Mouse (Mus musculus) E14TG2a.4 (cell line): ENCODE data around the gene Nol4l.
"Not testable (repeated sequence)": the region's sequence is repeated elsewhere in the genome, so short reads cannot be mapped to it uniquely, and the experiment has no call there.

Experiments used
- H3K27me3 ChIP-seq: 2 replicates; pipeline ENCODE4 v1.6.1; 2014; ENCODE audit warnings: low read length, control low read depth; ENCODE audit not compliant: insufficient read depth
- H3K36me3 ChIP-seq: 2 replicates; pipeline ENCODE4 v1.6.1; 2014; ENCODE audit warnings: low read length, control low read depth; ENCODE audit not compliant: insufficient read depth
- H3K4me1 ChIP-seq: replicated peaks from 2 replicates; pipeline ENCODE4 v1.6.1; 2014; ENCODE audit warnings: low read depth, low read length, control low read depth
- H3K4me3 ChIP-seq: replicated peaks from 2 replicates; pipeline ENCODE4 v1.5.1; 2014; ENCODE audit warnings: mild to moderate bottlenecking, low read length
- H3K9me3 ChIP-seq: 2 replicates; pipeline ENCODE4 v1.6.1; 2014; ENCODE audit warnings: low read length, control low read depth
- CTCF ChIP-seq: conservative IDR thresholded peaks from 2 replicates; pipeline ENCODE4 v1.5.1; 2014; ENCODE audit warnings: low read length
- NANOG ChIP-seq: IDR thresholded peaks from 2 replicates; pipeline ENCODE4 v1.6.1; 2014; ENCODE audit warnings: borderline replicate concordance, low read length, mixed read lengths
- POU5F1 ChIP-seq: IDR thresholded peaks from 2 replicates; pipeline ENCODE4 v1.6.1; 2014; ENCODE audit warnings: low read length, borderline replicate concordance

Gene Nol4l

GRCm38 (mm10) chr2:153496898-153497297 is 32.9 kb downstream of the Nol4l start:
- Histone ChIP-seq H3K4me3 (no peak overlapping the region), H3K27me3 (peaks cover 34% of the 10 kb centered on the region), H3K9me3 (no peaks in the 10 kb centered on the region), H3K4me1 (peaks cover 47% of the 10 kb centered on the region), H3K36me3 (no peaks in the 10 kb centered on the region)
- no peak for TF ChIP-seq CTCF
- no peak for TF ChIP-seq POU5F1
- no peak for TF ChIP-seq NANOG

GRCm38 (mm10) chr2:153496301-153496700 is 33.5 kb downstream of the Nol4l start:
- peaks cover 53% of the 10 kb centered on the region for H3K4me1 ChIP-seq
- no peaks in the 10 kb centered on the region for H3K36me3 ChIP-seq
- H3K9me3 ChIP-seq = no peaks in the 10 kb centered on the region
- no peak overlapping the region for H3K4me3 ChIP-seq
- TF ChIP-seq CTCF (no peak), NANOG (no peak), POU5F1 (no peak)
- H3K27me3 ChIP-seq = peaks cover 40% of the 10 kb centered on the region

- Histone ChIP-seq H3K4me1 (peaks cover 58% of the 10 kb centered on the region), H3K27me3 (peaks cover 45% of the 10 kb centered on the region), H3K4me3 (no peak overlapping the region), H3K9me3 (no peaks in the 10 kb centered on the region), H3K36me3 (no peaks in the 10 kb centered on the region)
- TF ChIP-seq CTCF (no peak), POU5F1 (no peak)
Measured at GRCm38 (mm10) chr2:153495818-153496217, 34.0 kb downstream of the Nol4l start.

GRCm38 (mm10) chr2:153495391-153495790 is 34.4 kb downstream of the Nol4l start:
- H3K4me1 ChIP-seq = peaks cover 61% of the 10 kb centered on the region
- not testable (repeated sequence) for H3K36me3 ChIP-seq, H3K4me3 ChIP-seq, H3K9me3 ChIP-seq
- H3K27me3 ChIP-seq = peaks cover 49% of the 10 kb centered on the region

GRCm38 (mm10) chr2:153494293-153494811 is 35.4 kb downstream of the Nol4l start:
- Histone ChIP-seq H3K36me3 (no peaks in the 10 kb centered on the region), H3K9me3 (no peaks in the 10 kb centered on the region), H3K4me3 (no peak overlapping the region), H3K4me1 (peaks cover 61% of the 10 kb centered on the region), H3K27me3 (peaks cover 60% of the 10 kb centered on the region)
- TF ChIP-seq CTCF = no peak
- no peak for TF ChIP-seq POU5F1
- TF ChIP-seq NANOG = no peak

- peaks cover 64% of the 10 kb centered on the region for H3K27me3 ChIP-seq
- peak overlapping the region; percentile 83; the same call in 1 of the 2 replicates for H3K4me3 ChIP-seq
- H3K9me3 ChIP-seq = no peaks in the 10 kb centered on the region
- no peak for TF ChIP-seq CTCF
- TF ChIP-seq POU5F1 = no peak
- TF ChIP-seq NANOG = no peak
- H3K4me1 ChIP-seq = peaks cover 61% of the 10 kb centered on the region
- no peaks in the 10 kb centered on the region for H3K36me3 ChIP-seq
Measured at GRCm38 (mm10) chr2:153493781-153494292, 35.9 kb downstream of the Nol4l start.

- no peak for TF ChIP-seq NANOG
- no peak for TF ChIP-seq POU5F1
- TF ChIP-seq CTCF = no peak
- Histone ChIP-seq H3K27me3 (peaks cover 69% of the 10 kb centered on the region), H3K4me1 (peaks cover 61% of the 10 kb centered on the region), H3K36me3 (no peaks in the 10 kb centered on the region), H3K4me3 (peak overlapping the region; percentile 83), H3K9me3 (no peaks in the 10 kb centered on the region)
Measured at GRCm38 (mm10) chr2:153493393-153493731, 36.4 kb downstream of the Nol4l start.

- H3K9me3 ChIP-seq = no peaks in the 10 kb centered on the region
- peaks cover 69% of the 10 kb centered on the region for H3K27me3 ChIP-seq
- peak within 1 kb of the TSS; percentile 83 for H3K4me3 ChIP-seq
- peaks cover 59% of the 10 kb centered on the region for H3K4me1 ChIP-seq
- TF ChIP-seq CTCF = no peak
- TF ChIP-seq NANOG = no peak
- no peak for TF ChIP-seq POU5F1
- H3K36me3 ChIP-seq = no peaks in the 10 kb centered on the region
Measured at GRCm38 (mm10) chr2:153492573-153493392, 37.0 kb downstream of the Nol4l start, which contains the start of gene 4930404H24Rik. Gene 4930404H24Rik (plus strand): TSS chr2:153492790.
